Mouse (Mus musculus) ES-Bruce4 (cell line): Measurements from ENCODE around the gene Tsc1. TPM values are rescaled to one million over a fixed set of nuclear protein-coding genes. Genes with fewer than 3 reads are reported as not detected.
A peak's percentile ranks its signal among the peaks of the same experiment; 100 is the strongest.

Source experiments
- H3K27ac ChIP-seq: 2 replicates; pipeline ENCODE4 v1.5.1; 2012; ENCODE audit warnings: low read length, inconsistent platforms; ENCODE audit not compliant: insufficient read depth
- H3K27me3 ChIP-seq: 2 replicates; pipeline ENCODE4 v1.6.1; 2012; ENCODE audit warnings: mild to moderate bottlenecking, low read length, inconsistent platforms; ENCODE audit not compliant: control insufficient read depth, poor library complexity, insufficient read depth, severe bottlenecking
- H3K36me3 ChIP-seq: 2 replicates; pipeline ENCODE4 v1.6.1; 2012; ENCODE audit warnings: inconsistent platforms, mild to moderate bottlenecking, low read length, moderate library complexity; ENCODE audit not compliant: control insufficient read depth, poor library complexity, insufficient read depth, severe bottlenecking
- H3K4me1 ChIP-seq: one replicate; pipeline ENCODE4 v1.8.1; 2011; ENCODE audit warnings: low read length; ENCODE audit not compliant: control insufficient read depth, insufficient read depth
- H3K4me3 ChIP-seq: 2 replicates; pipeline ENCODE4 v1.5.1; 2011; ENCODE audit warnings: low read depth, mild to moderate bottlenecking, low read length
- H3K9ac ChIP-seq: 2 replicates; pipeline ENCODE4 v1.6.1; 2012; ENCODE audit warnings: low read depth, mild to moderate bottlenecking, inconsistent platforms; ENCODE audit not compliant: poor library complexity, severe bottlenecking
- H3K9me3 ChIP-seq: replicated peaks from 2 replicates; pipeline ENCODE4 v1.6.1; 2012; ENCODE audit warnings: mild to moderate bottlenecking, low read length, inconsistent platforms; ENCODE audit not compliant: control insufficient read depth, poor library complexity, insufficient read depth, severe bottlenecking
- CTCF ChIP-seq: IDR thresholded peaks from one replicate; pipeline ENCODE4 v1.8.1; 2011; ENCODE audit warnings: low read depth, low read length
- EP300 ChIP-seq: IDR thresholded peaks from 2 replicates; pipeline ENCODE4 v1.6.1; 2011; ENCODE audit warnings: low read depth, low read length; ENCODE audit not compliant: insufficient read depth
- POLR2A ChIP-seq: IDR thresholded peaks from one replicate; pipeline ENCODE4 v1.8.1; 2011; ENCODE audit warnings: low read length; ENCODE audit not compliant: insufficient read depth
- polyA plus RNA-seq: library from polyadenylated mRNA; stranded (reverse); fragments of >200 nt; gene quantifications from 2 replicates; pipeline ENCODE4 v1.2.4, GENCODE M21; 2011; ENCODE audit warnings: low read depth; ENCODE audit not compliant: missing spikeins, insufficient read depth, insufficient read length

The Tsc1 gene
- polyA plus RNA-seq, 1 experiment: 32.5 TPM

DNA sequence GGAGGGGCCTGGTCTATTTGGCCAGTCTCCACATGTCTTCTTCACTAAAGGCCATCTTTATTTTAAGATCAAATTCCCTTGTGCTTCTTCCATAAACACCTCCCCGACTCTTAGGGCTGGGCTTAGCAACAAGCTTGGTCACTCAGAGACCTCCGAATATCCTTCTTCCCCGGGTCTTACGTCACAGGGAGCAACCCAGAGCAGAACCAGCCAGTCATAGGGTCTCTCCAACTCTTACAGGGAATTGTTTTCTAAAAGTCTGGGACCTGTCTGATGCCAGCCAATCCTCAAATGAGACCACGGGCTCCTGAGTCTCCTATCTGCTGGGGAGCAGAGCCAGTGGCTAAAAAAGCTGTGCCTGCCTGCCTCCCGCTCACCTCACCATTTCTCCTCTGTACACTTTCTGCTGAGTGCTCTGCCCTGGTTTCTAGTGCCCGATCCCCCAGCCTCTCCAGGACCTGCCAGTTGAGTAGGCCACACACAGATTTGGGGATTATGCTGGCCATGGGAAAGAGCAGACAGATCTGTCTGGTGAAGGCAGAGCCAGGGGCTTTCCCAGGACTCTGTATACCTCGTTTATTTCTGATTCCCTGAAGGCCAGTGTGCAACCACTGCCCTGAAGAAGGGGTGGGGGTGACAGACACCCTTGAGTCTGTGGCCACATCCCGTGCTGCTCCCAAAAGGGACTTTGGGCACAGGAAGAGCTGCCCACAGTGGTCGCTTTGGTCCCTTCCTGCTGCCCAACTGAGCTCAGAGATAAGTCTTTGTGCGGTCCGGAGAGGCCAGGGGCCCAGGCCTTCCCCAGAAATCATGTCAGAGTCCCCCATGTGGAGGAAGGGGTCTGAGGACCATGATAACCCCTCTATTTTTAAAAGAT lies 42.1 kb upstream of the Tsc1 start:
- Histone ChIP-seq H3K9ac (no peak overlapping the region), H3K4me3 (no peak overlapping the region), H3K4me1 (no peaks in the 10 kb centered on the region), H3K27ac (no peak overlapping the region), H3K9me3 (no peaks in the 10 kb centered on the region), H3K36me3 (no peaks in the 10 kb centered on the region), H3K27me3 (no peaks in the 10 kb centered on the region)
- TF ChIP-seq CTCF (no peak), POLR2A (no peak), EP300 (no peak)

DNA sequence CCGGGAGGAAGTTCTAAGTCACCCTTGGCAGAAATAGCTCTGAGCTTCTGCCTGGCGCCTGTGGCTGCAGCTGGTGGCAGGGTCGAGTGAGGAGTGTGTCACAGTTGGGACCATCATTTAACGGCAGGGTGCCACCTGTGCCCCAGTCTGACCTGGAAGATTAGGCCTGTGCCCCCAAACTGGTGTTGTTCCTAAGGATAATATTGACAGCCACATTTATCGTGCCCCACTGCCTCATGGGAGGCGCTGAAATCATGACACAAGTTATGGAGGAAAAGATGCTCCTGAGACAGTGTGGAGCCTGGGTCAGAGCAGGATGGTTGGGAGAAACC lies 41.5 kb upstream of the Tsc1 start:
- H3K4me1 ChIP-seq: no peaks in the 10 kb centered on the region
- no peak overlapping the region for H3K9ac ChIP-seq
- H3K9me3 ChIP-seq: no peaks in the 10 kb centered on the region
- no peak overlapping the region for H3K27ac ChIP-seq
- TF ChIP-seq POLR2A: no peak
- TF ChIP-seq EP300: no peak
- TF ChIP-seq CTCF: no peak
- H3K27me3 ChIP-seq: no peaks in the 10 kb centered on the region
- H3K36me3 ChIP-seq: no peaks in the 10 kb centered on the region
- H3K4me3 ChIP-seq: no peak overlapping the region

DNA sequence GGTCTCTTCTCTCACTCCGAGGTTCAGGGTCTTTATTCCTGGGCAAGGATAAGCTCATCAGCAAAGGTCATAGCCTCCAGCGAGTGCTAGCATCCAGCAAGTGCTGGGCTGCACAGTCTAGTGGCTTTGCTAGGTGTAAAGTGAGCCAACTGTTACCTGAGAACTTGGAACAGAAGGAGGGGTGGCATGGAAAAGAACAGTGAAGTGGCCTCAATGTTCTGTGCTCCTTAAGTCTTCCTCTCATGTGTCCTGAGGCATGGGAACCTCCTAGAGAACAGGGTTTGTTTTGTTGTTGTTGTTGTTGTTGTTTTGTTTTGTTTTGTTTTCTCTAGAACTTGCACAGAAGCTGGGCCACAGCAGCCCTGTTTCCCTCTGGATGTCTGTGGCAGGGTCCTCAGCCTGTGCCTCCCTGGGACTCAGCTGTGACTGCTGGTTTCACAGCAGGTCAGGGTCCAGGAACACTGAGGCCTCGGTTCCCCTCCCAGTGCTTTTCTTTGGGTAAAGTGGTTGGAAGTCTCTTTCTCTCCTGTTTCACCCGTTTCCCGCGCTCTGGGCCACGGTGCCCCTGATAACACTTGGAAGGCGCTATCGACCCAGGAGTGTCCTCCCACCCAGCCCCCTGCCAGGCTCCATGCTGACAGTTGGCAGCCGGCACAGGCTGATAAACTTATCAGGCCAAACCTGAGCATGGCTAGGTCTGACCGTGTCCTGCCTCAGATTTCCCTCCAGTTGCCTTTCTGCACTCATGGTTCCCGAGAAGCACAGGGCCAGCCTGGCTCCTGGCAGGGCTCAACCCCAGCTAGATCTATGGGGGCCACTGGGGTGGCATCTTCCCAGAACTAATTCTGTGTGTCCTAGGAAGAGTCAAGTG lies 39.1 kb upstream of the Tsc1 start:
- H3K9me3 ChIP-seq: no peaks in the 10 kb centered on the region
- H3K27me3 ChIP-seq: no peaks in the 10 kb centered on the region
- no peaks in the 10 kb centered on the region for H3K36me3 ChIP-seq
- TF ChIP-seq POLR2A (no peak), EP300 (no peak), CTCF (no peak)
- H3K4me3 ChIP-seq: no peak overlapping the region
- peaks cover 10% of the 10 kb centered on the region for H3K4me1 ChIP-seq
- H3K9ac ChIP-seq: no peak overlapping the region
- H3K27ac ChIP-seq: no peak overlapping the region

DNA sequence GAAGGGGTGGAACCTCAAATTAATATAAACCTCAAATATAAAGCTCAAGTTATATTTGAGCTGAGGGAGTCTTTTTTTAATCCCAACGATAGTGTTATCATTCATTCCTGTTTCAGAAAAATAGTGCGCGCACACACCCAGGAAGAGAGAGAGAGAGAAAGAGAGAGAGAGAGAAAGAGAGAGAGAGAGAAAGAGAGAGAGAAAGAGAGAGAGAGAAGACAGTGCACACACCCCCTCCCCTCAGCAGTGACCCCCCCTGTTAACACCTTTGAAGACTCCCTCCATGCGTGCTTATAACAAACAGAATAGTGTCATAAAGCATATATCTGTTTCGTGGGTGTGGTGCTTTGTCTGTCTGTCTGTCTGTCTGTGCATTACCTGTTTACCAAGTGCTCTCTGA lies 37.5 kb upstream of the Tsc1 start:
- H3K36me3 ChIP-seq: no peaks in the 10 kb centered on the region
- TF ChIP-seq EP300 (no peak), POLR2A (no peak), CTCF (no peak)
- H3K4me1 ChIP-seq: peaks cover 14% of the 10 kb centered on the region
- no peak overlapping the region for H3K27ac ChIP-seq
- no peak overlapping the region for H3K9ac ChIP-seq
- no peaks in the 10 kb centered on the region for H3K9me3 ChIP-seq
- no peaks in the 10 kb centered on the region for H3K27me3 ChIP-seq
- no peak overlapping the region for H3K4me3 ChIP-seq

DNA sequence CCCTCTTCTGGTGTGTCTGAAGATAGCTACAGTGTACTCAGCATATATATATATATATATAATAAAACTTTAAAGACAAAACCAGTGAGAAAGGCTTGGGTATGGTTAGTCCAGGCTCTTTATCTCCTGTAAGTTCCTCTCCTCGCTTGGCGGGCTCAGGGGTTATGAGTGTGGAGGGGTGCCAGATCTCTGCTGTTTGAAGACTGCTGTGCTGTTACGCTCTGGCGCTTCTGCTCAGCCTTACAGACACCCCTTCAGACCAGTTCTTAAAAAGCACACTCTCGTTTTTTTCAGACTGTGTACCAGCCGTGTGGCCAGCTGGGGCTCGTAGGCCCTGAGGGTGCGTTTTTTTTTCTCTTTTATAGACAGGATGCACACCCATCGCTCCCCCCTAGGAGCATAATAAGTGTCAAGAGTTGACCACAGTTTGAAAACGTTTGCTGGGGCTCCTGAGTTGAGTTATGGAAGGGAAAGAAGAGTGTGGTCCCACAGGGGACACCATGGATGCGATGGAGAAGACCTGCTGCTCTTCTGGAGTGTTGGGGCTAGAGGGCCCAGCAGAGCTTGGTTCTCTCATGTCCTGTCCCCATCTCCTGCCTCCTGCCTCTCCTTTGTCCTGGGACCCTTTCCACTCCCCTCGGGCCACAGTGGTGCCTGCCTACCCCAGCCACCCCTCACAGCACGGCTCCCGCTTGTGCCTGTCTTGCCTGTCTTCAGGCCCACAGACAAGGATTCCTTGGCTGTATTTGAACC lies 35.1 kb upstream of the Tsc1 start:
- Histone ChIP-seq H3K9ac (no peak overlapping the region), H3K4me3 (no peak overlapping the region), H3K4me1 (peaks cover 20% of the 10 kb centered on the region), H3K9me3 (no peaks in the 10 kb centered on the region), H3K36me3 (no peaks in the 10 kb centered on the region), H3K27ac (peak overlapping the region; percentile 43), H3K27me3 (no peaks in the 10 kb centered on the region)
- TF ChIP-seq EP300 (no peak), POLR2A (no peak), CTCF (no peak)
